Mouse (Mus musculus) cerebellum, adult 9-11 months (tissue): ENCODE results near the gene Dhtkd1.
"Not testable (repeated sequence)": the region's sequence is repeated elsewhere in the genome, so short reads cannot be mapped to it uniquely, and the experiment has no call there.

Experiments
- DNase-seq: peaks from one replicate; pipeline ENCODE4 v3.0.0; 2022

The Dhtkd1 gene

GRCm38 (mm10) chr2:5942416-5943032, at the start of gene Dhtkd1:
Gene Dhtkd1 (minus strand): TSS chr2:5942792.
- peak; percentile 68 for DNase-seq

- no peak for DNase-seq
Measured at GRCm38 (mm10) chr2:5977532-5977931, 34.9 kb upstream of the Dhtkd1 start.

GRCm38 (mm10) chr2:5970629-5971028, 28.0 kb upstream of the Dhtkd1 start:
- DNase-seq: not testable (repeated sequence)

- DNase-seq: no peak
Measured at GRCm38 (mm10) chr2:5965972-5966371, 23.4 kb upstream of the Dhtkd1 start.

- DNase-seq: not testable (repeated sequence)
Measured at GRCm38 (mm10) chr2:5963729-5964128, 21.1 kb upstream of the Dhtkd1 start.

GRCm38 (mm10) chr2:5962265-5962664, 19.7 kb upstream of the Dhtkd1 start:
- DNase-seq: no peak

- DNase-seq: no peak
Measured at GRCm38 (mm10) chr2:5957705-5958104, 15.1 kb upstream of the Dhtkd1 start.

- no peak for DNase-seq
Measured at GRCm38 (mm10) chr2:5951621-5952211, 9.1 kb upstream of the Dhtkd1 start.

GRCm38 (mm10) chr2:5950766-5951595, 8.4 kb upstream of the Dhtkd1 start, which contains the start of gene Upf2:
Gene Upf2 (plus strand): TSS chr2:5951469.
- peak; percentile 97 for DNase-seq

GRCm38 (mm10) chr2:5950305-5950704, 7.7 kb upstream of the Dhtkd1 start:
- DNase-seq: peak; percentile 71

- DNase-seq: peak; percentile 37
Measured at GRCm38 (mm10) chr2:5949821-5950220, 7.2 kb upstream of the Dhtkd1 start.

GRCm38 (mm10) chr2:5948964-5949363, 6.4 kb upstream of the Dhtkd1 start:
- no peak for DNase-seq

GRCm38 (mm10) chr2:5946876-5947275, 4.3 kb upstream of the Dhtkd1 start:
- DNase-seq: no peak

- no peak for DNase-seq
Measured at GRCm38 (mm10) chr2:5945629-5946028, 3.0 kb upstream of the Dhtkd1 start.

- no peak for DNase-seq
Measured at GRCm38 (mm10) chr2:5943071-5943470, 479 bp upstream of the Dhtkd1 start.

- no peak for DNase-seq
Measured at GRCm38 (mm10) chr2:5941861-5942415, 654 bp downstream of the Dhtkd1 start.

- DNase-seq: no peak
Measured at GRCm38 (mm10) chr2:5940936-5941335, 1.7 kb downstream of the Dhtkd1 start.

GRCm38 (mm10) chr2:5939911-5940310, 2.7 kb downstream of the Dhtkd1 start:
- DNase-seq: no peak

- no peak for DNase-seq
Measured at GRCm38 (mm10) chr2:5939319-5939718, 3.3 kb downstream of the Dhtkd1 start.

GRCm38 (mm10) chr2:5936550-5936949, 6.0 kb downstream of the Dhtkd1 start:
- DNase-seq: no peak

- DNase-seq: no peak
Measured at GRCm38 (mm10) chr2:5936068-5936467, 6.5 kb downstream of the Dhtkd1 start.

- DNase-seq: no peak
Measured at GRCm38 (mm10) chr2:5934936-5935335, 7.7 kb downstream of the Dhtkd1 start.

- no peak for DNase-seq
Measured at GRCm38 (mm10) chr2:5931938-5932337, 10.7 kb downstream of the Dhtkd1 start.
